Mouse (Mus musculus): ENCODE data around the gene Trim63.

DNA sequence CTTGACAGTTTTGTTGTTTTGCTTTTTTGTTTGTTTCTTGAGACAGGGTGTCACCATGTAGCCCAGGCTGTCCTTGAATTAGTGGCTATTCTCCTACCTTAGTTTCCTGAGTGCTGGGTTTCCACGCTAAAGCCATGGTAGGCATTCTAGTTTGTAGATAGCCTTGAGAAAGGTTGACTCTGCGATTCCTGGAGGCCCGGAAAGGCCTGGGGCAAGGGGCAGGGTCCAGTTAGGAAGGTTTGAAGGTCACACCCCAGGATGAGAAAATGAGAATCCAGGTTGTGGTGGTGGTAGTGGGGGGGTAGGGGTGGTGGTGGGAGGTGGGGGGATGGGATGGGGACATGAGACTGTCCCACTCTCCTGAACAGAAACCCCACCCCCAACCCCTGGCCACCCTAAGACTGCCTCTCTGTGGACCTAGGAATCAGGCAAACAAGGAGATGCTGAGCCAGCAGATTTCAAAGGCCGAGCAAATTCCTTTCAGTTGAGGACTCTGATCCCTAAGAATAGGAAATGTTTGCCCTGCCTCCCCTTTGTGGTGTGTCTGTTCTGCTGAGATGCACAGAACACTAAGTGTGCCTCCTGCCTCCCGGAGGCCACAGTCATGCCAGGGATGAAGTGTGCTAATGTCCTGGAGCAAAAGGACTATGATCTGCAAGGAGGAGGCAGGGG is 12.1 kb downstream of the Trim63 start:
- TF ChIP-seq CTCF (IDR thresholded peaks at IDR 0.05; ENCODE audit: extremely low read depth, insufficient read length, insufficient replicate concordance, low read depth, low read length) (no peak), POLR2A (IDR thresholded peaks at IDR 0.05; ENCODE audit: low read depth, low read length) (no peak)

Measured in small intestine, adult 2 months (tissue).